Mouse (Mus musculus) stomach, embryonic 14.5 days (tissue): Measurements from ENCODE around the gene Nars2. TPM values are rescaled to one million over a fixed set of nuclear protein-coding genes. Genes with fewer than 3 reads are reported as not detected.

Source experiments
- ATAC-seq: fragments of 200-750 bp; cut with Nextera tagmentation; 2 replicates; pipeline ENCODE4 v1.8.0; 2017; ENCODE audit warnings: low read depth, moderate TSS enrichment; ENCODE audit not compliant: insufficient number of reproducible peaks, insufficient read depth, low FRiP score
- H3K27ac ChIP-seq: fragments of 300-500 bp; sonication (generic); 2 replicates; pipeline ENCODE4 v1.5.1; 2014; ENCODE audit warnings: mild to moderate bottlenecking, low read length, moderate library complexity, mixed read lengths
- H3K27me3 ChIP-seq: fragments of 300-500 bp; sonication (generic); 2 replicates; pipeline ENCODE4 v1.6.1; 2014; ENCODE audit warnings: low read length, control low read depth, mixed read lengths; ENCODE audit not compliant: control insufficient read depth, insufficient read depth
- H3K36me3 ChIP-seq: fragments of 300-500 bp; sonication (generic); 2 replicates; pipeline ENCODE4 v1.6.1; 2014; ENCODE audit warnings: mild to moderate bottlenecking, control low read depth, low read length, moderate library complexity, mixed read lengths; ENCODE audit not compliant: control insufficient read depth, insufficient read depth
- H3K4me1 ChIP-seq: fragments of 300-500 bp; sonication (generic); 2 replicates; pipeline ENCODE4 v1.6.1; 2014; ENCODE audit warnings: low read length, control low read depth, mixed read lengths; ENCODE audit not compliant: control insufficient read depth, insufficient read depth
- H3K4me2 ChIP-seq: fragments of 300-500 bp; sonication (generic); replicated peaks from 2 replicates; pipeline ENCODE4 v1.6.1; 2014; ENCODE audit warnings: low read depth, low read length, control low read depth
- H3K4me3 ChIP-seq: fragments of 300-500 bp; sonication (generic); 2 replicates; pipeline ENCODE4 v1.5.1; 2014; ENCODE audit warnings: low read depth, low read length, control low read depth
- H3K9ac ChIP-seq: fragments of 300-500 bp; sonication (generic); replicated peaks from 2 replicates; pipeline ENCODE4 v1.6.1; 2014; ENCODE audit warnings: low read depth, mild to moderate bottlenecking, control low read depth, low read length, moderate library complexity, mixed read lengths
- H3K9me3 ChIP-seq: fragments of 300-500 bp; sonication (generic); 2 replicates; pipeline ENCODE4 v1.6.1; 2016; ENCODE audit warnings: low read depth, low read length, control low read depth; ENCODE audit not compliant: control insufficient read depth
- WGBS: fragments of 180-500 bp; shearing (Covaris S2); extraction: QIAGEN DNeasy Blood & Tissue Kit; methylation state at CpG from one replicate; pipeline ENCODE4 v1.1.7; 2014; 5-methylcytosine and 5-hydroxymethylcytosine counted together
- polyA plus RNA-seq: library from polyadenylated mRNA; unstranded; fragments of >200 nt; fragmentation: Nextera tagmentation; extraction: Ambion mirVana; gene quantifications from 2 replicates; pipeline ENCODE4 v1.2.1, GENCODE M21; 2014

Nars2 gene
- polyA plus RNA-seq, 1 experiment from 2014 or later: 23.5 TPM

- Histone ChIP-seq H3K9ac (peak overlapping the region; percentile 69; the same call in 1 of the 2 replicates), H3K4me3 (peak overlapping the region; percentile 80), H3K36me3 (no peaks in the 10 kb centered on the region), H3K27me3 (no peaks in the 10 kb centered on the region), H3K9me3 (no peaks in the 10 kb centered on the region), H3K4me2 (peak overlapping the region; percentile 71), H3K27ac (peak overlapping the region; percentile 87; the same call in 1 of the 2 replicates), H3K4me1 (peaks cover 6% of the 10 kb centered on the region; the same call in 1 of the 2 replicates)
- no peak for ATAC-seq
- WGBS: 35% methylated on average over 5 of the region's 5 CpGs
Observed at GRCm38 (mm10) chr7:96952094-96952493, 789 bp downstream of the Nars2 start.

- Histone ChIP-seq H3K9ac (no peak overlapping the region), H3K4me2 (no peak overlapping the region), H3K4me3 (no peak overlapping the region), H3K9me3 (no peaks in the 10 kb centered on the region), H3K27me3 (no peaks in the 10 kb centered on the region), H3K27ac (no peak overlapping the region), H3K36me3 (peaks cover 6% of the 10 kb centered on the region; the same call in 1 of the 2 replicates), H3K4me1 (no peaks in the 10 kb centered on the region)
- ATAC-seq: no peak
- 94% methylated on average over 5 of the region's 5 CpGs for WGBS
Observed at GRCm38 (mm10) chr7:96959168-96959567, 7.9 kb downstream of the Nars2 start.

GRCm38 (mm10) chr7:96967188-96967587 lies 15.9 kb downstream of the Nars2 start:
- 43% methylated on average over 3 of the region's 3 CpGs for WGBS
- H3K9me3 ChIP-seq: no peaks in the 10 kb centered on the region
- no peaks in the 10 kb centered on the region; the same call in 1 of the 2 replicates for H3K4me1 ChIP-seq
- no peaks in the 10 kb centered on the region for H3K36me3 ChIP-seq
- no peak overlapping the region for H3K4me3 ChIP-seq
- H3K9ac ChIP-seq: no peak overlapping the region
- no peak overlapping the region for H3K4me2 ChIP-seq
- H3K27me3 ChIP-seq: no peaks in the 10 kb centered on the region
- ATAC-seq: no peak
- no peak overlapping the region for H3K27ac ChIP-seq

GRCm38 (mm10) chr7:96970359-96970758 lies 19.1 kb downstream of the Nars2 start:
- H3K27me3 ChIP-seq: no peaks in the 10 kb centered on the region
- WGBS: 23% methylated on average over 1 of the region's 1 CpGs
- H3K9ac ChIP-seq: no peak overlapping the region
- no peak overlapping the region for H3K4me2 ChIP-seq
- no peak overlapping the region for H3K27ac ChIP-seq
- H3K36me3 ChIP-seq: no peaks in the 10 kb centered on the region
- H3K9me3 ChIP-seq: no peaks in the 10 kb centered on the region
- no peaks in the 10 kb centered on the region; the same call in 1 of the 2 replicates for H3K4me1 ChIP-seq
- no peak overlapping the region for H3K4me3 ChIP-seq
- ATAC-seq: no peak

GRCm38 (mm10) chr7:96971027-96971996 lies 20.0 kb downstream of the Nars2 start:
- no peaks in the 10 kb centered on the region; the same call in 1 of the 2 replicates for H3K4me1 ChIP-seq
- no peak overlapping the region for H3K27ac ChIP-seq
- H3K9me3 ChIP-seq: no peaks in the 10 kb centered on the region
- H3K4me2 ChIP-seq: no peak overlapping the region
- no peak overlapping the region for H3K4me3 ChIP-seq
- no peak overlapping the region for H3K9ac ChIP-seq
- no peaks in the 10 kb centered on the region for H3K36me3 ChIP-seq
- WGBS: 66% methylated on average over 21 of the region's 21 CpGs
- ATAC-seq: no peak
- H3K27me3 ChIP-seq: no peaks in the 10 kb centered on the region

DNA sequence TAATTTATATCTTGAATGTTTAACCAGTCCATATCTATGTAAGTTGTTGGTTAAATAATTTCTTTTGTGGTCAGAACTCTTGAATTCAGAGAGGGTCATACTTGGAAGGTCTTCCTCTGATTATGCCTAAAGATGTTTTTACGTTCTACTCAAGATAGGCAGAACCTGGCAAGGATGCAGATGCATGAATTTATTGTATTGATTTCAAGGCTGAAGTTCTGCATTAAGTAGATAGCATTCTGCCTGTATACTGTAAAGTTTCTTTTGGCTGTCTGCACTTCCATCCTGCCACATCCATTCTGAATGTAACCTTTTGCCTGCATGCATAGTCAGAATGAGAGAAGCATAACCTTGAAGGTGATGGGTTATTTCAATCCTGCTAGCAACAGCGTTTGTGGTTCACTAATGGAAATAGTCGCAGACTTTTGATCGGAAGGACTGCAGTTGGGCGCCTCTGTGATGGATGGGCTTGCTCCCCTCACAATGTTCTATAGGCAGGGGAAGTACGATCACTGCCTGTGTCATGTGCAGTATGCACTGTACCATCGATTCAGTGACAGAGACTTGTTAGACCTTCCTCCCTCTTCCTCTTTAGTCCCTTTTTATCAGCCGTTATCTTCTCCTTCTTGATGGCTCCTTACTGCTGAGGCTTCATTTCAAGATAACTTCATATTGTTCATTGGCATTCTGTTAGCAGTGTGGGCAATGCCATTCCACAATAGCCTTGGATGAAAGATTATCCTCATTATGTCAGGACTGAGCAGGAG lies 21.0 kb downstream of the Nars2 start:
- H3K4me1 ChIP-seq: no peaks in the 10 kb centered on the region; the same call in 1 of the 2 replicates
- no peak overlapping the region for H3K27ac ChIP-seq
- H3K36me3 ChIP-seq: no peaks in the 10 kb centered on the region
- H3K4me3 ChIP-seq: no peak overlapping the region
- no peaks in the 10 kb centered on the region for H3K27me3 ChIP-seq
- WGBS: 60% methylated on average over 8 of the region's 8 CpGs
- no peak overlapping the region for H3K4me2 ChIP-seq
- H3K9ac ChIP-seq: no peak overlapping the region
- no peak for ATAC-seq
- no peaks in the 10 kb centered on the region for H3K9me3 ChIP-seq

- ATAC-seq: no peak
- H3K4me3 ChIP-seq: no peak overlapping the region
- WGBS: 87% methylated on average over 5 of the region's 5 CpGs
Observed at GRCm38 (mm10) chr7:96975914-96976313, 24.6 kb downstream of the Nars2 start.

GRCm38 (mm10) chr7:96977209-96977608 lies 25.9 kb downstream of the Nars2 start:
- no peak for ATAC-seq
- no peak overlapping the region for H3K27ac ChIP-seq

More at GRCm38 (mm10) chr7:96975914-96976313, 24.6 kb downstream of the Nars2 start:
- Histone ChIP-seq H3K4me2 (no peak overlapping the region), H3K9me3 (no peaks in the 10 kb centered on the region), H3K4me1 (peaks cover 3% of the 10 kb centered on the region; the same call in 1 of the 2 replicates), H3K9ac (no peak overlapping the region), H3K27me3 (no peaks in the 10 kb centered on the region), H3K27ac (no peak overlapping the region), H3K36me3 (no peaks in the 10 kb centered on the region)

More at GRCm38 (mm10) chr7:96977209-96977608, 25.9 kb downstream of the Nars2 start:
- Histone ChIP-seq H3K27me3 (no peaks in the 10 kb centered on the region), H3K4me3 (no peak overlapping the region), H3K4me2 (no peak overlapping the region), H3K36me3 (no peaks in the 10 kb centered on the region), H3K9ac (no peak overlapping the region), H3K4me1 (0 out of 2 replicates have a peak, but pooled peaks cover 3% of the 10 kb centered on the region), H3K9me3 (no peaks in the 10 kb centered on the region)
- 83% methylated on average over 1 of the region's 1 CpGs for WGBS
